Mouse (Mus musculus) megakaryocyte, embryonic 14.5 days (primary cell): ENCODE measurements at regions not wholly inside any gene's neighbourhood (a gene's known extent, or its start where the extent isn't known, plus 50 kb on each side); places are given as distances from the start of the nearest gene placed in this dataset.

Experiments used
- FLI1 ChIP-seq: IDR thresholded peaks from 2 replicates; pipeline ENCODE4 v1.6.1; 2012; ENCODE audit warnings: low read length, inconsistent platforms, mixed read lengths
- GATA1 ChIP-seq: IDR thresholded peaks from 3 replicates; pipeline ENCODE4 v1.6.1; 2012; ENCODE audit warnings: mixed read lengths, low read length, inconsistent platforms, borderline replicate concordance

- TF ChIP-seq FLI1 (no peak), GATA1 (no peak)
Observed at GRCm38 (mm10) chr8:39344731-39345130, 1330.1 kb upstream of the Adam24 start.
